Mouse (Mus musculus) G1E (cell line): ENCODE results near the gene Nt5c. TPM values are rescaled to one million over a fixed set of nuclear protein-coding genes. Genes with fewer than 3 reads are reported as not detected.

Source experiments
- ATAC-seq: 2 replicates; pipeline ENCODE4 v1.8.0; 2016; ENCODE audit warnings: mild to moderate bottlenecking; ENCODE audit not compliant: insufficient number of reproducible peaks, poor library complexity, low FRiP score, severe bottlenecking; ENCODE audit errors: extremely low read depth
- DNase-seq: peaks from one replicate; pipeline ENCODE4 v3.0.0; 2012; ENCODE audit warnings: low spot score
- H3K27me3 ChIP-seq: 2 replicates; pipeline ENCODE4 v1.6.1; 2012; ENCODE audit warnings: mild to moderate bottlenecking, low read length, inconsistent platforms; ENCODE audit not compliant: insufficient read depth
- H3K36me3 ChIP-seq: replicated peaks from 2 replicates; pipeline ENCODE3; 2012; ENCODE audit warnings: mild to moderate bottlenecking, inconsistent platforms
- H3K4me1 ChIP-seq: 2 replicates; pipeline ENCODE4 v1.6.1; 2012; ENCODE audit warnings: low read depth, low read length, inconsistent platforms, mixed read lengths; ENCODE audit not compliant: insufficient read depth
- H3K4me3 ChIP-seq: 2 replicates; pipeline ENCODE4 v1.5.1; 2012; ENCODE audit warnings: low read depth, mild to moderate bottlenecking, inconsistent platforms, low read length, moderate library complexity, mixed read lengths
- H3K9me3 ChIP-seq: replicated peaks from 2 replicates; pipeline ENCODE4 v1.6.1; 2012; ENCODE audit warnings: inconsistent platforms
- CTCF ChIP-seq: IDR thresholded peaks from 2 replicates; pipeline ENCODE4 v1.5.1; 2012; ENCODE audit warnings: low read depth, low read length, inconsistent platforms, mixed read lengths
- GATA1 ChIP-seq: IDR thresholded peaks from 2 replicates; pipeline ENCODE4 v1.6.1; 2012; ENCODE audit warnings: borderline replicate concordance, low read length, inconsistent platforms, mixed read lengths
- GATA2 ChIP-seq: IDR thresholded peaks from 2 replicates; pipeline ENCODE4 v1.6.1; 2012; ENCODE audit warnings: low read depth, low read length, inconsistent platforms, borderline replicate concordance
- POLR2AphosphoS5 ChIP-seq: IDR thresholded peaks from 2 replicates; pipeline ENCODE4 v1.6.1; 2012; ENCODE audit warnings: low read depth, low read length, inconsistent platforms; ENCODE audit not compliant: insufficient replicate concordance
- TAL1 ChIP-seq: conservative IDR thresholded peaks from 2 replicates; pipeline ENCODE4 v1.6.1; 2012; ENCODE audit warnings: low read depth, low read length, inconsistent platforms, mixed read lengths
- polyA plus RNA-seq: library from polyadenylated mRNA; stranded (reverse); fragments of >175 nt; gene quantifications from 2 replicates; pipeline ENCODE4 v1.2.3, GENCODE M21; 2012
- total RNA-seq, 2 experiments: library from RNA; stranded (forward) in 1 of 2; stranded (reverse) in 1 of 2; fragments of 200-1000 nt in 1 of 2; fragments of >200 nt in 1 of 2; fragmentation: Nextera tagmentation in 1 of 2; gene quantifications; 2 replicates each; pipeline ENCODE4 v1.2.3; 2014 to 2017

The Nt5c gene
- 43.7 and 47.1 TPM in 2 replicates for total RNA-seq (2014; fragmentation: Nextera tagmentation)
- 145 and 161 TPM in 2 replicates for total RNA-seq (2017)
- polyA plus RNA-seq, result 67.4 and 118 TPM in 2 replicates

DNA sequence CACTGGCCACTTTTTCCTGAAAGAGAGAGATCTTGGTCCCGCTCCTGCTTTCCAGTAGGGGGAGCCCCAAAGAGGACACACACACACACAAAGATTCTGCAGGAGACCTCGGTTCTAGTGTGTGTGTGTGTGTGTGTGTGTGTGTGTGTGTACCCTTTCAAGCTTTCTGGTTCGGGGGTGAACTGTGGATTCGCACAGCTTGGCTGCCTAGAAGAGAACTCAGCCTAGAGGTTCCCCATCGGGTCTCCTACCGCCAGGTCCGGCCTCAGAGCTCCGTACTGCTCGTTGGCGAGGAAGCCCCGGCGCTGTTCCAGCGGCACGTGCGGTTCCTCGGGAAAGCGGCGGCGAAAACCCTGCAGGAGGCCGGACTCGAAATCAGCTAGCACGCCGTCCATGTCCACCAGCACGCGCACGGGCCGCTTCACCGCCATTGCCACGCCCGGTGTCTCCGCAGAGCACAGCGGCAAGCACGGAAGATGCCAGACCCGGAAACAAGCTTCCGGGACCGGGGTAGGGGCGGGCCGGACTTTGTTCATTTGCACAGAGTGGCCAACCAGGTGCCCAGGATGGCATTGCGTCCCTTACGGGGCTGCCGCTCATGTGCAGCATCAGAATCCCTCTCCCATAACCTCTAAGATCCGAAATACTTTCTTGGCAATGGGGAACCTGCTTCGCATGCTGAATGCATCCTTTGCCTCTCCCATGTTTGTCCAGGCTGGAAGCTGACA is at the start of gene Nt5c:
Gene Nt5c (minus strand): TSS at position 507 of the 728 bp plus-strand sequence.
- Histone ChIP-seq H3K9me3 (no peaks in the 10 kb centered on the region), H3K4me3 (peak within 1 kb of the TSS; percentile 85), H3K4me1 (peaks cover 47% of the 10 kb centered on the region), H3K36me3 (peaks cover 42% of the 10 kb centered on the region), H3K27me3 (no peaks in the 10 kb centered on the region)
- peak; percentile 96 for ATAC-seq
- TF ChIP-seq TAL1 (no peak), CTCF (peak; percentile 15; the same call in 1 of the 2 replicates)
- peak; percentile 93 for DNase-seq

DNA sequence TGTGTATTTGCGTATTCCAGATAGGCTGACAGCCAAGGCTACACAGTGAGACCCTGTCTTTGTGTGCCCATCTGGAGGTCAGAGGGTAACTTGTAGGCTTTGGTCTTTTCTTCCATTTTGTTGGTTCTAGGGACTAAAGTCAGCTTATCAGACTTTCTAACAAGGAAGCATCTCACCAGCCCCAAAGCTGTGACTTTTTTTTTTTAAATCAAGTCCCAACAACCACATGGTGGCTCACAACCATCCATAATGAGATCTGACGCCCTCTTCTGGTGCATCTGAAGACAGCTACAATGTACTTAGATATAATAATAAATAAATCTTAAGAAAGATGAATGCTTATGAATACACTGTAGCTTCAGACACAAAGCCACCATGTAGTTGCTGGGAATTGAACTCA is 46.4 kb upstream of the Nt5c start:
- H3K27me3 ChIP-seq, result peaks cover 6% of the 10 kb centered on the region; the same call in 1 of the 2 replicates
- ATAC-seq (no peak), DNase-seq (no peak)
- TF ChIP-seq POLR2AphosphoS5 (no peak), GATA2 (no peak), TAL1 (no peak), GATA1 (no peak), CTCF (no peak)
- peaks cover 19% of the 10 kb centered on the region for H3K4me1 ChIP-seq
- H3K4me3 ChIP-seq, result no peak overlapping the region
- H3K36me3 ChIP-seq, result peaks cover 13% of the 10 kb centered on the region
- no peaks in the 10 kb centered on the region for H3K9me3 ChIP-seq

DNA sequence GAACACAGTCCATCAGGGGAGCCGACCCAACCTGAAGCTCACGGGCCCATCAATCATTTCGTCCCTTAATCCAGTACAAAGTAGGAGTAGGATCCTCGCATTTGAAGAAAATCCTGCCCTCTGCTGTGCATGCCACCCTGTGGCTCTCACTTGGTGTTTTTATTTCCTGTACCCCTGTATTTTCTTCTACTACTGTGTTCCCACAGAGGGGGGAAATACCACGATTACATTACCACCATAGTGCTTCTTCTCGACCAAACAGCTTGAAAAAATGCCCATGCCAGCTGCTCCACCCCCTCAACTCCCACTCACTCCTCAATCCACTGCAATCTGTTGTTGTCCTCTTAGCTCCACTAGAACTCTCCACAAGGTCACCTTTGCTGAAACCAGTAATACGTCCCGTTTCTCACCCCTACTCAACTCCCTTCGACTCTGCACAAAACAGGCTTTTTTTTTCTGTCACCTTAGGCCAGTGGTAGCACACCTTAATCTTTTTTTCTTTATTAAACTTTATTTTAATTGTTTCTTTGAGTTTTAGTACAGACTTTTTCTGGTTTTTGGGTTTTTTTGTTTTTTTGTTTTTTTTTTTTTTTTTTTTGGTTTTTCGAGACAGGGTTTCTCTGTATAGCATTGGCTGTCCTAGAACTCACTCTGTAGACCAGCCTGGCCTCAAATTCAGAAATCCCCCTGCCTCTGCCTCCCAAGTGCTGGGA is 45.4 kb upstream of the Nt5c start:
- H3K36me3 ChIP-seq, result peaks cover 24% of the 10 kb centered on the region
- H3K27me3 ChIP-seq, result 0 out of 2 replicates have a peak, but pooled peaks cover 2% of the 10 kb centered on the region
- ATAC-seq (no peak), DNase-seq (no peak)
- H3K4me3 ChIP-seq, result peak overlapping the region; percentile 92; the same call in 1 of the 2 replicates
- peaks cover 27% of the 10 kb centered on the region for H3K4me1 ChIP-seq
- H3K9me3 ChIP-seq, result no peaks in the 10 kb centered on the region
- TF ChIP-seq GATA1 (no peak), CTCF (no peak), POLR2AphosphoS5 (0 out of 2 replicates have a peak, but pooled peaks have one; percentile 4)

DNA sequence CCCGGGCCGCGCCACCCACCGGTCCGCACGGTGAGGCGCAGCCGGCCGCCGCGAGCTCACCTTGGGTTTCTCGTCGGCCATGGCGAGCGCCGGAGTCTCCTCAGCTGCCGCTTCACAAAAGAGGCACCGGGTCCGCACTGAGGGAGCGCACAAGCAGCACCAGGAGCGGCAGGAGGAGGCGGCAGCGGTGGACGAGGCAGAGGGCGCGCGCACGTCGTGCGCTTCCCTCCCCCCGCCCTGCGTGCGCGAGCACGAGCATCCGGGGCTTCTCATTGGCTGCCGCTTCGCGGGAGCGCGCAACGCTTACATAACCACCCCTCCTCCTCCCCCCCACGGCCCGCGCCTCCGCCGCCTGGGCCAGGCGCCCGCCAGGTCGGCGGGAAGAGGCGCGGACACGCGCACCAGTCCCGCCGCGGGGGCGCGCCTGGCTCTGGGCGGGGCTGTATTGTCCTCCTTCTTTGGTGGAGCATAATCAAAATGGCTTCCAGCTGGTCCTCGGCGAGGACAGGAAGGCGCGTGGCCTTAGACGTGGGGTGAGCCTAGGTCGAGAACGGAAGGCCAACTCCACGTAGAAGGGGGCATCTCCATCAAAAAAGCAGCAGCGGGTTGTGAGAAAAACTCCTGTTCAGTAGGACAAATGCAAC is 44.5 kb upstream of the Nt5c start, which contains the start of gene Sumo2:
Gene Sumo2 (minus strand): TSS at position 239 of the 644 bp plus-strand sequence.
- DNase-seq (peak; percentile 96), ATAC-seq (peak; percentile 67)
- no peaks in the 10 kb centered on the region for H3K27me3 ChIP-seq
- H3K4me3 ChIP-seq, result peak within 1 kb of the TSS; percentile 92
- H3K4me1 ChIP-seq, result peaks cover 35% of the 10 kb centered on the region
- TF ChIP-seq POLR2AphosphoS5 (0 out of 2 replicates have a peak, but pooled peaks have one; percentile 39), GATA1 (no peak), CTCF (no peak), TAL1 (no peak)
- no peaks in the 10 kb centered on the region for H3K9me3 ChIP-seq
- peaks cover 32% of the 10 kb centered on the region for H3K36me3 ChIP-seq

DNA sequence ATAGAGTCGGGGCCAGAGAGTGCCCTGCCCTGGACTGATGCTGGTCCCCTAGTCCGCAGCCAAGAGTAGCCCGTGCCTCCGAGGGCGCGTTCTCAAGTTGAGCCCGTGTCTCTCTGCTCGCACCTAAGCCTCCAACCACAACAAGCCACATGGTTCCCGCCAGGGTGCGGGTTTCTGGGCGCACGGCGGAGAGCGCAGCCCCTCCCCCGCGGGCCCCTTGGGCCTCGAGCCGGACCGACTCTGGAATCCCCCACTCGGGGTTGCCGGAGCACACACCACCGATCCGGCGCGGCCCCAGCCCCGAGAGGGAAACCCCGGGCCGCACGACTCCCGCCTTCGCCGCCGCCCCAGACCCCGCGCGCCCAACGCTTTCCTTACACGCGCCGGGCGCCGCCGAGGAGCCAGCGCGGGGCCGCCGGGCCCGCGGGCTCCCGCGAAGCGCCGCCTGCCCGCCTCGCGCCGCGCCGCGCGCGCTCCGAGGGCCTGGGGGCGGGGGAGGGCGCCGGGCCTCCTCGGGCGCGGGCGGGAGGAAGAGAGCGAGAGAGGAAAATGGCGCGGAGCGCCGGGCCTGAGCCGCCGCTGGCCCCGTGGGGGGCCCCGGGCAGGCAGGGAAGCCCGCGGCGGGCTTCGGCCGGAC is 43.9 kb upstream of the Nt5c start:
- ATAC-seq (peak; percentile 25; the same call in 1 of the 2 replicates), DNase-seq (peak; percentile 70)
- H3K4me3 ChIP-seq, result peak overlapping the region; percentile 92
- peaks cover 36% of the 10 kb centered on the region for H3K36me3 ChIP-seq
- no peaks in the 10 kb centered on the region for H3K9me3 ChIP-seq
- H3K27me3 ChIP-seq, result no peaks in the 10 kb centered on the region
- peaks cover 35% of the 10 kb centered on the region for H3K4me1 ChIP-seq
- TF ChIP-seq CTCF (no peak), GATA1 (no peak), GATA2 (no peak), TAL1 (no peak), POLR2AphosphoS5 (no peak)
